Mouse (Mus musculus): Measurements from ENCODE around the gene Agap2. TPM values are rescaled to one million over a fixed set of nuclear protein-coding genes. Genes with fewer than 3 reads are reported as not detected.

The Agap2 gene
- polyA plus RNA-seq, 1 experiment from 2014 or later = 0.07 TPM

- Histone ChIP-seq H3K4me3 (ENCODE audit: low read depth, low read length) (peak overlapping the region; percentile 35), H3K27me3 (replicated peaks; ENCODE audit: control insufficient read depth, insufficient read depth, low read length) (peaks cover 38% of the 10 kb centered on the region), H3K4me1 (replicated peaks; ENCODE audit: control insufficient read depth, insufficient read depth, low read length) (peaks cover 6% of the 10 kb centered on the region; the same call in 1 of the 2 replicates), H3K36me3 (ENCODE audit: control insufficient read depth, insufficient read depth) (peaks cover 6% of the 10 kb centered on the region), H3K9ac (ENCODE audit: low read depth, low read length) (no peak overlapping the region), H3K27ac (ENCODE audit: low read depth, low read length) (no peak overlapping the region), H3K9me3 (ENCODE audit: control insufficient read depth) (no peaks in the 10 kb centered on the region), H3K4me2 (replicated peaks; ENCODE audit: low read depth) (peak overlapping the region; percentile 59)
- ATAC-seq = peak; percentile 38
- 3% methylated on average over 29 of the region's 29 CpGs for WGBS
- TF ChIP-seq CTCF (IDR thresholded peaks at IDR 0.05; ENCODE audit: low read depth) = peak; percentile 66
Measured at GRCm38 (mm10) chr10:127049395-127050118, 25.5 kb upstream of the Agap2 start.

DNA sequence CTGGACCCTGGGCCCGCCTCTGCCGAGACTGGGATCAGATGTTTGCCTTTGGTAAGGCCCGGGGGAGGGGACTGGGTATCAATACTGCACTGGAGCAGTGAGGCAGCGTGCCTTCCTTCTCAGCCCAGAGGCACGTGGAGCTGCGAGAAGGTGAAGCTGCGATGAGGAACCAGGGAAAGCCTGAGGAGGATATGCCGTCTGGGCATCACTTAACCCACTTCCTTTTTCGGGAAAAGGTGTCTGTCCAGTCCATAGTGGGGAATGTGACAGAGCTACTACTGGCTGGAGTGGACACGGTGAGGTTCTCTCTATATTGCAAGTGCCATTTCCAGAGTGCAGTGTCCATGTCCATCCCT, 25.0 kb upstream of the Agap2 start:
- H3K4me2 ChIP-seq (replicated peaks; ENCODE audit: low read depth) = peak overlapping the region; percentile 59
- peaks cover 38% of the 10 kb centered on the region for H3K27me3 ChIP-seq (replicated peaks; ENCODE audit: control insufficient read depth, insufficient read depth, low read length)
- no peaks in the 10 kb centered on the region for H3K9me3 ChIP-seq (ENCODE audit: control insufficient read depth)
- H3K4me3 ChIP-seq (ENCODE audit: low read depth, low read length) = peak overlapping the region; percentile 35; the same call in 1 of the 2 replicates
- ATAC-seq = no peak; the same call in 1 of the 2 replicates
- no peak for TF ChIP-seq CTCF (IDR thresholded peaks at IDR 0.05; ENCODE audit: low read depth)
- no peak overlapping the region for H3K27ac ChIP-seq (ENCODE audit: low read depth, low read length)
- 13% methylated on average over 10 of the region's 10 CpGs for WGBS
- no peak overlapping the region for H3K9ac ChIP-seq (ENCODE audit: low read depth, low read length)
- peaks cover under 1% of the 10 kb centered on the region for H3K36me3 ChIP-seq (ENCODE audit: control insufficient read depth, insufficient read depth)
- H3K4me1 ChIP-seq (replicated peaks; ENCODE audit: control insufficient read depth, insufficient read depth, low read length) = peaks cover 6% of the 10 kb centered on the region; the same call in 1 of the 2 replicates

- TF ChIP-seq CTCF (IDR thresholded peaks at IDR 0.05; ENCODE audit: low read depth) = 0 out of 2 replicates have a peak, but pooled peaks have one; percentile 7
- Histone ChIP-seq H3K27me3 (replicated peaks; ENCODE audit: control insufficient read depth, insufficient read depth, low read length) (peaks cover 17% of the 10 kb centered on the region), H3K4me2 (replicated peaks; ENCODE audit: low read depth) (no peak overlapping the region), H3K4me1 (replicated peaks; ENCODE audit: control insufficient read depth, insufficient read depth, low read length) (no peaks in the 10 kb centered on the region), H3K4me3 (ENCODE audit: low read depth, low read length) (no peak overlapping the region), H3K36me3 (ENCODE audit: control insufficient read depth, insufficient read depth) (peaks cover 10% of the 10 kb centered on the region), H3K9ac (ENCODE audit: low read depth, low read length) (no peak overlapping the region), H3K9me3 (ENCODE audit: control insufficient read depth) (no peaks in the 10 kb centered on the region), H3K27ac (ENCODE audit: low read depth, low read length) (no peak overlapping the region)
- ATAC-seq = no peak
- 72% methylated on average over 4 of the region's 4 CpGs for WGBS
Measured at GRCm38 (mm10) chr10:127054646-127055045, 20.4 kb upstream of the Agap2 start.

- H3K27me3 ChIP-seq (replicated peaks; ENCODE audit: control insufficient read depth, insufficient read depth, low read length) = peaks cover 10% of the 10 kb centered on the region
- no peaks in the 10 kb centered on the region for H3K9me3 ChIP-seq (ENCODE audit: control insufficient read depth)
- no peak overlapping the region for H3K27ac ChIP-seq (ENCODE audit: low read depth, low read length)
- 79% methylated on average over 8 of the region's 8 CpGs for WGBS
- peaks cover 10% of the 10 kb centered on the region for H3K36me3 ChIP-seq (ENCODE audit: control insufficient read depth, insufficient read depth)
- no peak overlapping the region for H3K4me3 ChIP-seq (ENCODE audit: low read depth, low read length)
- no peak overlapping the region for H3K9ac ChIP-seq (ENCODE audit: low read depth, low read length)
- H3K4me2 ChIP-seq (replicated peaks; ENCODE audit: low read depth) = no peak overlapping the region
- no peak for TF ChIP-seq CTCF (IDR thresholded peaks at IDR 0.05; ENCODE audit: low read depth)
- no peak for ATAC-seq
- H3K4me1 ChIP-seq (replicated peaks; ENCODE audit: control insufficient read depth, insufficient read depth, low read length) = no peaks in the 10 kb centered on the region
Measured at GRCm38 (mm10) chr10:127055406-127055805, 19.7 kb upstream of the Agap2 start.

DNA sequence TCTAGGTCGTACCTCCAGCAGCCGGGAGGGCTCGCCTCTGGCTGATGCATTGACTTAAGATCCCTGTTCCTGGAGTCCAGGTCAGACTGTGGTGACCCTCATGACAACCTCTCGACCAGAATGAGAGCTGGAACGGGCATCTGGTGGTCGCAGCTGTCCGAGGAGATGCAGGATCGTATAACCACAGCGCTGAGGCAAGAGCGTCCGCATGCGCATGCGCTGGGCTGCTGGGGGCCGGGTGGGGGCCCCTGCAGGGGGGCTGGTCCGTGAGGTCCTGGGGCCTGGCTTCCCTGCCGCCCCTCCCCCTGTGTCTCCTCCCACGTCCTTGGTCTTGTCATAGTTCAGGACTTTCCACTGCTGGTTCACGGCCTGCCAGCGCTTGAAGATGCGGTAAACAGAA, 18.6 kb upstream of the Agap2 start:
- TF ChIP-seq CTCF (IDR thresholded peaks at IDR 0.05; ENCODE audit: low read depth) = no peak
- Histone ChIP-seq H3K27ac (ENCODE audit: low read depth, low read length) (no peak overlapping the region), H3K4me2 (replicated peaks; ENCODE audit: low read depth) (no peak overlapping the region), H3K4me3 (ENCODE audit: low read depth, low read length) (no peak overlapping the region), H3K9ac (ENCODE audit: low read depth, low read length) (no peak overlapping the region), H3K4me1 (replicated peaks; ENCODE audit: control insufficient read depth, insufficient read depth, low read length) (no peaks in the 10 kb centered on the region), H3K9me3 (ENCODE audit: control insufficient read depth) (no peaks in the 10 kb centered on the region), H3K36me3 (ENCODE audit: control insufficient read depth, insufficient read depth) (peaks cover 10% of the 10 kb centered on the region), H3K27me3 (replicated peaks; ENCODE audit: control insufficient read depth, insufficient read depth, low read length) (peaks cover 1% of the 10 kb centered on the region; the same call in 1 of the 2 replicates)
- ATAC-seq = no peak
- WGBS = 83% methylated on average over 20 of the region's 20 CpGs

DNA sequence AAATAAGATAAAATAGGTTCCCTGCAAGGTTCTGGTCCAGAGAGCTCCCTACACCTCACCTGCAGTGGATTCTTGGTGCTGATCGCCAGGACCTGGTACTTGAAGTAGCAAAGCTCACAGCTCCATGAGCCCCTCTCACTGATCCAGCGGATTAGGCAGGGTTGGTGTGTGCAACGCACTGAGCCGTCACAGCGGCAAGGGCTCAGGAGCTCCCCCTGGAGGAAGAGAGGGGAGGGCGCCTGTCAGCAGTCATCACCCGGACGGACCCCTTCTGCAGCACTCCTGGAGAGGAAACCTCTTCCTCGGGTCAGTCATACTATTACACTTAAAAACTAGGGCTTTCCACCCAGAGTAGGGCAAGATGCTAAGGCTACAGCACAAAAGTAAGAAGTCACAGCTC, 16.9 kb upstream of the Agap2 start:
- ATAC-seq = no peak; the same call in 1 of the 2 replicates
- H3K4me3 ChIP-seq (ENCODE audit: low read depth, low read length) = peak overlapping the region; percentile 78; the same call in 1 of the 2 replicates
- 2% methylated on average over 9 of the region's 9 CpGs for WGBS

More for the DNA sequence above, 16.9 kb upstream of the Agap2 start:
- Histone ChIP-seq H3K27ac (ENCODE audit: low read depth, low read length) (no peak overlapping the region), H3K4me1 (replicated peaks; ENCODE audit: control insufficient read depth, insufficient read depth, low read length) (no peaks in the 10 kb centered on the region), H3K4me2 (replicated peaks; ENCODE audit: low read depth) (peak overlapping the region; percentile 100), H3K9ac (ENCODE audit: low read depth, low read length) (no peak overlapping the region), H3K27me3 (replicated peaks; ENCODE audit: control insufficient read depth, insufficient read depth, low read length) (no peaks in the 10 kb centered on the region), H3K36me3 (ENCODE audit: control insufficient read depth, insufficient read depth) (peaks cover 10% of the 10 kb centered on the region), H3K9me3 (ENCODE audit: control insufficient read depth) (no peaks in the 10 kb centered on the region)
- TF ChIP-seq CTCF (IDR thresholded peaks at IDR 0.05; ENCODE audit: low read depth) = peak; percentile 99
